Mouse (Mus musculus): ENCODE results near the gene Igflr1.

Igflr1 gene

GRCm38 (mm10) chr7:30564970-30565571, at the start of gene Igflr1:
Gene Igflr1 (plus strand): TSS chr7:30565427.
- DNase-seq (ENCODE audit: extremely low spot score, low spot score): no peak

- no peak for DNase-seq (ENCODE audit: extremely low spot score, low spot score)
Measured at GRCm38 (mm10) chr7:30518325-30518724, 46.9 kb upstream of the Igflr1 start.

GRCm38 (mm10) chr7:30520396-30520795, 44.8 kb upstream of the Igflr1 start:
- no peak for DNase-seq (ENCODE audit: extremely low spot score, low spot score)

GRCm38 (mm10) chr7:30520856-30521255, 44.4 kb upstream of the Igflr1 start:
- no peak for DNase-seq (ENCODE audit: extremely low spot score, low spot score)

GRCm38 (mm10) chr7:30522871-30523270, 42.4 kb upstream of the Igflr1 start:
- DNase-seq (ENCODE audit: extremely low spot score, low spot score): no peak

- DNase-seq (ENCODE audit: extremely low spot score, low spot score): no peak
Measured at GRCm38 (mm10) chr7:30524487-30524886, 40.7 kb upstream of the Igflr1 start.

GRCm38 (mm10) chr7:30525954-30526353, 39.3 kb upstream of the Igflr1 start:
- peak; percentile 23 for DNase-seq (ENCODE audit: extremely low spot score, low spot score)

GRCm38 (mm10) chr7:30526399-30526798, 38.8 kb upstream of the Igflr1 start:
- DNase-seq (ENCODE audit: extremely low spot score, low spot score): no peak

GRCm38 (mm10) chr7:30526981-30527380, 38.2 kb upstream of the Igflr1 start:
- DNase-seq (ENCODE audit: extremely low spot score, low spot score): no peak

- no peak for DNase-seq (ENCODE audit: extremely low spot score, low spot score)
Measured at GRCm38 (mm10) chr7:30531291-30531815, 33.9 kb upstream of the Igflr1 start.

GRCm38 (mm10) chr7:30532931-30533330, 32.3 kb upstream of the Igflr1 start:
- peak; percentile 47 for DNase-seq (ENCODE audit: extremely low spot score, low spot score)

GRCm38 (mm10) chr7:30533941-30534632, 31.1 kb upstream of the Igflr1 start:
- peak; percentile 57 for DNase-seq (ENCODE audit: extremely low spot score, low spot score)

GRCm38 (mm10) chr7:30534633-30535577, 30.3 kb upstream of the Igflr1 start, which contains the start of gene Arhgap33:
Gene Arhgap33 (minus strand): TSS chr7:30535060.
- DNase-seq (ENCODE audit: extremely low spot score, low spot score): peak; percentile 94

GRCm38 (mm10) chr7:30540572-30540971, 24.7 kb upstream of the Igflr1 start:
- DNase-seq (ENCODE audit: extremely low spot score, low spot score): no peak

GRCm38 (mm10) chr7:30544327-30544726, 20.9 kb upstream of the Igflr1 start:
- no peak for DNase-seq (ENCODE audit: extremely low spot score, low spot score)

- no peak for DNase-seq (ENCODE audit: extremely low spot score, low spot score)
Measured at GRCm38 (mm10) chr7:30549880-30550279, 15.3 kb upstream of the Igflr1 start.

- no peak for DNase-seq (ENCODE audit: extremely low spot score, low spot score)
Measured at GRCm38 (mm10) chr7:30550603-30551002, 14.6 kb upstream of the Igflr1 start.

- DNase-seq (ENCODE audit: extremely low spot score, low spot score): no peak
Measured at GRCm38 (mm10) chr7:30551445-30552101, 13.7 kb upstream of the Igflr1 start.

GRCm38 (mm10) chr7:30552102-30553020, 12.9 kb upstream of the Igflr1 start, which contains the start of the genes Hspb6 and Proser3:
Gene Hspb6 (plus strand): TSS chr7:30552178.
Gene Proser3 (minus strand): TSS chr7:30552299.
- DNase-seq (ENCODE audit: extremely low spot score, low spot score): peak; percentile 94

Data from neural tube, embryonic 10.5 days (tissue).